Mouse (Mus musculus) mouse embryonic stem cell (cell line): ENCODE results near the gene Mid1.
"Not testable (repeated sequence)": the region's sequence is repeated elsewhere in the genome, so short reads cannot be mapped to it uniquely, and the experiment has no call there.

Experiments used
- in situ Hi-C, 2 experiments: fragments of 300-500 bp; cut with MboI; formaldehyde crosslinking; loops; 1 replicate in 1 of 2; 3 replicates in 1 of 2; pipeline ENCODE4 v1.14.3; 2019 to 2020; ENCODE audit warnings: low sequenced_read_pairs in 2 of 2, low pct_unique_long_range_greater_than_20kb in 1 of 2, mixed read lengths in 1 of 2; ENCODE audit not compliant: unreplicated experiment in 1 of 2

Gene Mid1

DNA sequence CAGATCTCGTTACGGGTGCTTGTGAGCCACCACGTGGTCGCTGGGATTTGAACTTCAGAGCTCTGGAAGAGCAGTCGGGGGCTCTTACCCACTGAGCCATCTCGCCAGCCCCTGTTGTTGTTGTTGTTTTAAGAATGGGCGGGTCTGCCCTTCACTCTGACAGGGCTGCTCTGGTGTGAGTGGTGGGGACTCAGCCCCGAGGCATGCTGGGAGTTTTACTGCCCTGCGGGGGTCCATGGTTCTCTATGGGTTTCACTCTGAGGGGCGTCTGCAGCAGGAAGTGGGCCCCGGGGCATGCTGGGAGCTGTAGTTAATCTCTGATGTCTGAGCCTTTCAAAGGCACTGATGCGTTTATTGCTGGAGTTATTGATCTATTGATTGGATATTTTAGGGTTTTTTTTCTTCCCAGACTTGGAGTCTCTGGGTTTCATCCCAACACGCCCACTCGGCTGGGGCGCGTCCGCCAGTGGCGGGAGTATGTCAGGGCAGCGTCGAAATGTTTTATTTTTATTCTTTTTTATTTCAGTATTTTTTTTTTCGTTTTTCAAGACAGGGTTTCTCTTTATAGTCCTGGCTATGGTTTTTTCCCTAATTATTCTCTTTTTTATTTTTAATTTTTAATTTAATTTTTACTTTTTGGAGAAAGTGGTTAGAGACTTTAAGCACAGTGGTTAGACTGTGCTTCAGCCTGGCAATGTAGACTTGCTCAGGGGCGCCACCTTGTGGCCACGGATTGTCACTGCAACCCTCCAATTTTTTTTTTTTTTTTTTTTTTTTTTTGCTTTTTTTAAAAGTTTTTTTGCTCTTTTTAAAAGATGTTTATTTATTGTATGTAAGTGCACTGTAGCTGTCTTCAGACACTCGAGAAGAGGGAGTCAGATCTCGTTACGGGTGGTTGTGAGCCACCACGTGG is 332.6 kb downstream of the Mid1 start:
- in situ Hi-C loops: not testable (repeated sequence)

DNA sequence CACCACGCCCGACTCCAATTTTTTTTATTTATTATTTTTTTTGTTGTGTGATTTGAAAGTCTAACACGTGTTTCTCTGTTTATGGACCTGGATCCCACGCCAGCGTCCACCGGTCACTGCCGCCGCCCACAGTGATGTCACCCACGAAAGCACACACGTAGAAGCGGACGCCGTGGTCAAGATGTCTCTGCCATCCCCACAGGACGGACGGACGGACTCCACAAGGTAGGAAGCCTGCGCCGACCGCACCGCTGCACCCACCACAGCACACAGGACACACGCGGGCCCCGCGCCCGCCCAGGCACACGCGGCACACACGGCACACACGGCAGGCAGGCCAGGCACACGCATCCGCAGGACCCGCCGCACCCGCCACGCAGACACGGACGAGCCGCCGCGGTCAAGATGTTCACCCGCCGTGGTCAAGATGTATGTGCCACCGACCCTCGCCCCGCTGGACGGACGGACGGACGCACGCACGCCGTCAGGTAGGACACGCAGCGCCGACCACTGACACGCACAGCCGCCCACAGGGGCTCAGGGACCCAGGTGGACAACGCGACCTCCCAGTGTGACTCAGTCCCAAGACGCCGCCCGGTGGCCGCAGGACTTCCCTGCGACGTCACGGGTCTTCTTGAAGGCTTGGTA is 333.7 kb downstream of the Mid1 start:
- in situ Hi-C loops: not testable (repeated sequence)

GRCm38 (mm10) chrX:170019219-170019953 is 334.4 kb downstream of the Mid1 start:
- in situ Hi-C loops: not testable (repeated sequence)

GRCm38 (mm10) chrX:170019954-170020689 is 335.1 kb downstream of the Mid1 start:
- in situ Hi-C loops: not testable (repeated sequence)

DNA sequence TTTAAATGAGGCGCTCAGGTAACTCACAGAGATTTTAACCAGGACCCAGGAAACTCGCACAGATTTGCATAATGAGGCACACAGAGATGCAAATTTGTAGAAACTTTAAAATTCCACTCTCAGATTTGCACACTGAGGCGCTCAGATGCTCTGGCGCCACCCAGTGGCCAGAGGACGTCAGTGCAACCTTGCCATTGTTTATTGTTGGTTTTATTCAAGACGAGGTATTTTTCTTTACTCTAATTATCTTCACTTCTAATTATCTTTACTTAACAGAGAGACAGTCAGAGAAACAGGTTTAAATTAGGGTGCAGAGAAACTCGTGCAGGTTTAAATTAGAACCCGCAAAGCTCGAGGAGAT is 335.7 kb downstream of the Mid1 start:
- in situ Hi-C loops: not testable (repeated sequence)

- in situ Hi-C loops: not testable (repeated sequence)
Observed at GRCm38 (mm10) chrX:170021205-170021604, 336.2 kb downstream of the Mid1 start.

DNA sequence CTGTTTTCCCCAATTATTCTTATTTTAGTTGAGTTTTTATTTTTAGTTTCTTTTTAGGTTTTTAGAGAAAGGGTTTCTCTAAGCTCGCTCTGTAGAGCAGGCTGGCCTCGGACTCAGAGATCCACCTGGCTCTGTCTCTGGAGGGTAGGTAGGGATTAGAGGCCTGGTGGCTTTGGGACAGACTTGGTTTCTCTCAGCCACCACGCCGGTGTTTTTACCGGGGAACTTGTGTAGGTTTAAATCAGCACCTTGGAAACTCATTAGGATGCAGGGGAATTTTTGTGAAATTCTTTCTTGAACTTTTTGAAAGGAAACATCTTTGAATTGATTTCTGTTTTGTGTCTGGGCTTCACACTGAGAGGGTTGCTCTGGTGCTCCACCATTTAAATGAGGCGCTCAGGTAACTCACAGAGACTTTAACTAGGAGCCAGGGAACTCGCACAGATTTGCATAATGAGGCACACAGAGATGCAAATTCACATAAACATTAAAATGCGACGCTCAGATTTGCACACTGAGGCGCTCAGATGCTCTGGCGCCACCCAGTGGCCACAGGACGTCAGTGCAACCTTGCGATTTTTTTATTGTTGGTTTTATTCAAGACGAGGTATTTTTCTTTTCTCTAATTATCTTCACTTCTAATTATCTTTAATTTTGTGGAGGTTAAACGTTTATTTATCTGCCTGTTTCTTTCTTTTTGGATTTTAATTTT is 336.9 kb downstream of the Mid1 start:
- in situ Hi-C loops: not testable (repeated sequence)
